Mouse (Mus musculus) adrenal gland, postnatal 25 days (tissue): ENCODE data around the gene Zfp61. TPM values are rescaled to one million over a fixed set of nuclear protein-coding genes. Genes with fewer than 3 reads are reported as not detected.

ENCODE experiments used
- DNase-seq: peaks from one replicate; pipeline ENCODE4 v3.0.0; 2021; ENCODE audit warnings: mixed read lengths
- microRNA-seq, 2 experiments: library from miRNA; unstranded; fragments of <30 nt; microRNA quantifications; one replicate each; pipeline ENCODE4 v1.2.0; 2021
- total RNA-seq: library from RNA; stranded (reverse); gene quantifications from 2 replicates; pipeline ENCODE4 v1.2.3, GENCODE M21; 2021

Gene Zfp61
- total RNA-seq, 1 experiment from 2014 or later: 11.5 TPM

DNA sequence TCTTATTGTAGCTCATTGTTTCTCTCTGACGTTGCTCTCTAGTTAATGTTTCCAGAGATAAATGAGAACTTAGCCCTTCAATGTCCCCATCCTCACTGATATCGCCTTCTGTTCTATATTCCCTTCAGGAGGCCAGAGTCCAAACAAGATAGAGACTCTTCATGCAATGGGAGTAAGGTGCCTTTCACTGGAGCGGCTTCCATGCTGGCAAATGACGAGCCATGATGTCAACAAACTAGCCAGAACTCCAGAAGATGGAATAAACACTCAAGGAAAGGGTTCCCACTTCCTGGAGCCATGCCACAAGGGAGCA, 41.1 kb downstream of the Zfp61 start:
- no peak for DNase-seq

DNA sequence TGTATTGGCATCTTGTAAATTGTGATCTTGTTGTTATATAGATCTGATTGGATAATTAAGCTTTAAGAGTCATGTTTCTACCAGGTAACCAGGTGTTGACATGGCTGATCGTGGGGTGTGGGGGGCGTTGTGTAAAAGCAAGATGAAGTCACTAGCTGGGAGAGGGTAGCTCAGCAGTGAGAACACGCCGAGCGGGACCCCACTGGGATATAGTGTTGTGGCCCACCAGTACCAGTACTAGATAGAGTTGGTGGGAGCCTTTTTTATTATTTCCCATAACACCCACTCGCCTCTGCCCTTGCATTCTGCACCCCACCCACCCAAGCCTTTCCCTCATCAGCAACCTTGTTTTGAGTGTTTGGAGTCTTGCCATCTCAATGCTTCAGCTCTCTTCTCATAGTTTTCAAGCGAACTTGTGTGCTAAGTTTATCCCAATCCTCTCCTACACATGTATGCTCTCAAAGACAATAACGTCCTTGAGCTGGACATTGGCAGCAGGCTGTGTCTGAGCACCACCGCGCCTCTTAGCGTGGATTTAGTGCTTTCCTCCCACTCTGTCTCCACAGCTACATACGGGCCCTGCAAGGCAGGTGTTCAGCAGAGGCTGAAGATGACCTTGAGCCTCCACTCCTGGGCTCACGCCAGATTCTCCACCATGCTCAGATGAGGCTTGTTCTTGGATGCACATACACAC, 41.6 kb downstream of the Zfp61 start:
- DNase-seq: no peak

DNA sequence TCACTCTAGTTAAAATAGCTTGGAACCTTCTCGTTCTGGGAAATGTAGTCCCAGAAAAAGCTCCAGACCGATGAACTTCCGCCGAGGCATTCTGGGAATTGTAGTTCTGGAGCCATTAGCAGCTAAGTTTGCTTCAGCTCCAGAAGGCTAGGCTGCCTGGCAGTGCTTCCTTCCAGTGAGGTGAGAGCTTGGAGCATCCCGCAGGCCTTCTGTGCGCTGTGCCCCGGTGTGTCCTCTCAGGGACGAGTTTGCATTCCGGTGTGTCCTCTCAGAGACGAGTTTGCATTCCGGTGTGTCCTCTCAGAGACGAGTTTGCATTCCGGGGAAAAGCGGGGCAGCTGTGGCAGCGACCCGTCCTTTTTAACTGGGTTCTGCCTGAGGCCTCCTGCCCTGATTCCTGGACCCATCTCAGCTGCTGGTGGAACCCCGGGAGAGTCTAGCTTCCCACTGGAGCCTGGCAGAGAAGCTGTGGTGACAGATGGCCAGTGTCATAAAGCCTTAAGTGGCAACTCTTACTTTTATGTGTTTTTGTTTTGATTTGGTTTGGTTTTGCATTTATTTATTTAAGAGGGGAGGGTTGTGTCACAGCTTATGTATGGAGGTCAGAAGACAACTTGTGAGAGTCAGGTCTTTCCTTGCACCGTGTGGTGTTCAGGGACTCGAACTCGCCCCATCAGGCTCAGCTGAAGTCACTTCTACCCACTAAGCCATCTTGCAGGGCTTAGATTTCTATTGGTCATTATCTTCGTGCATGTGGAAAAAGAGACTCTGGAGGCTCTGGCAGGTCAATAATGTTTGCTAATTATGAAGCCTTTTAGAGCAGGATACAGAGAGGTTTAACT, 46.2 kb downstream of the Zfp61 start, which contains the start of gene Zfp108:
Zfp108 (plus strand) TSS at position 162 of the 842 bp plus-strand sequence.
- peak; percentile 71 for DNase-seq

DNA sequence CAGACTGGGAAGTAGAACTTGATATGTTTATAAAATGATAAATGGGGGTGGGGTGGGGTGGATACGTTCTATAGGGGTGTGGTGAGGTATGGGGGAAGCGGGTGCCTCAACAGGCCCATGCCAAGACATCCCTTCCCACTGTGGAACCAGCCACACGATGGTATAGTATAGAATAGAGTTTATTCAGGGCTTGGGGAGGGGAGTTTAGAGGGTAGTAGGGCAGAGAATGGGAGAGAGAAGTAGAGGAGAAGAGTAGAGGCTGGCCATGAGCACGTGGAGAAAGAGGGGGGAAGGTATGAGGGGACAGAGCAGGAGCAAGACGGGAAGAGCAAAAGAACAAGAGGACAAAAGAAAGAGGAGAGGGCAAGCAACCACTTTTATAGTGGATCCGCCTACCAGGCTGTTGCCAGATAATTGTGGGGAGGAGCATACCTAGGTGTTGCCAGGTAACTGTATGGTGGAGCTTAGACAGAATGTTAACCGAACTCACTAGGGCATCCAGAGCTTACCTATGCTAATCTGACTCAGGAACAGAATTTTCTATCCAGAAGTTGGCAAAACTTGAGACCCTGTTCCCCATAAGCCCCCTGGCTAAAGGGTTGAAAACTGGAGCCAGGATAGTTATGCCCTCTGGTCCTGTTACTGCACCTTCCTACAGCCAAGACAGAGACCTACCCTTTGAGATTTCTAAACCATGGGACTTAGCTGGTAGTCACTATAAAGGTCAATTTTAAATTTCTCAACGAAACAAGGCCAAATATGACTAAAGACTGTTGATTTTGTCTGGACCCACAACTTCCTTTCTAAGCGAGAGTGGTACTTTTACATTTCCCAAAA, 47.0 kb downstream of the Zfp61 start:
- DNase-seq: no peak

Small RNAs within 50 kb of the gene (microRNA-seq; reads per million reads assigned to microRNA genes)
- 0 reads per million in 2 experiments for gene Gm27592

Other genes starting within 250 kb of the Zfp61 start
- gene Vmn1r183, start 248.0 kb downstream of the Zfp61 start, total RNA-seq: not detected in 2 replicates
- 26.6 and 27.0 TPM in 2 replicates for gene Zfp180, start 219.3 kb downstream of the Zfp61 start, total RNA-seq
- gene Zfp112, start 188.9 kb downstream of the Zfp61 start, total RNA-seq: 5.4 and 6.1 TPM in 2 replicates
- 11.1 and 11.3 TPM in 2 replicates for gene Zfp235, start 167.1 kb downstream of the Zfp61 start, total RNA-seq
- 0.29 and 0.58 TPM in 2 replicates for gene Zfp114, start 126.2 kb downstream of the Zfp61 start, total RNA-seq
- gene Zfp111, start 89.8 kb downstream of the Zfp61 start, total RNA-seq: 9.7 and 9.9 TPM in 2 replicates
- gene Zfp109, start 63.7 kb downstream of the Zfp61 start, total RNA-seq: 4.5 and 6.5 TPM in 2 replicates
- 3.3 and 4.1 TPM in 2 replicates for gene Zfp108, start 46.4 kb downstream of the Zfp61 start, total RNA-seq
- gene Zfp93, start 30.8 kb downstream of the Zfp61 start, total RNA-seq: 7.2 and 8.7 TPM in 2 replicates
- 4.1 and 6.6 TPM in 2 replicates for gene Zfp94, start 15.4 kb upstream of the Zfp61 start, total RNA-seq
- gene Tescl, start 32.7 kb upstream of the Zfp61 start, total RNA-seq: 1.0 and 1.1 TPM in 2 replicates
- not detected in 2 replicates for gene Lypd5, start 48.0 kb upstream of the Zfp61 start, total RNA-seq
- gene Kcnn4, start 69.0 kb upstream of the Zfp61 start, total RNA-seq: 0.21 TPM in 1 of 2 replicates, not detected in the other
- gene Smg9, start 98.4 kb upstream of the Zfp61 start, total RNA-seq: 26.6 and 29.1 TPM in 2 replicates
- gene Irgc1, start 151.1 kb upstream of the Zfp61 start, total RNA-seq: not detected in 2 replicates
- gene Plaur, start 161.3 kb upstream of the Zfp61 start, total RNA-seq: 5.6 and 7.8 TPM in 2 replicates
- gene Cadm4, start 180.8 kb upstream of the Zfp61 start, total RNA-seq: 2.4 and 3.8 TPM in 2 replicates
- 6.2 and 7.0 TPM in 2 replicates for gene Zfp428, start 205.8 kb upstream of the Zfp61 start, total RNA-seq
- gene AC161166.1, start 211.2 kb upstream of the Zfp61 start, total RNA-seq: not detected in 2 replicates
- 24.5 and 29.5 TPM in 2 replicates for gene Irgq, start 229.5 kb upstream of the Zfp61 start, total RNA-seq
- gene Pinlyp, start 244.9 kb upstream of the Zfp61 start, total RNA-seq: not detected in 2 replicates
- gene Xrcc1, start 245.1 kb upstream of the Zfp61 start, total RNA-seq: 38.0 and 51.2 TPM in 2 replicates